In the genomic region with DNA sequence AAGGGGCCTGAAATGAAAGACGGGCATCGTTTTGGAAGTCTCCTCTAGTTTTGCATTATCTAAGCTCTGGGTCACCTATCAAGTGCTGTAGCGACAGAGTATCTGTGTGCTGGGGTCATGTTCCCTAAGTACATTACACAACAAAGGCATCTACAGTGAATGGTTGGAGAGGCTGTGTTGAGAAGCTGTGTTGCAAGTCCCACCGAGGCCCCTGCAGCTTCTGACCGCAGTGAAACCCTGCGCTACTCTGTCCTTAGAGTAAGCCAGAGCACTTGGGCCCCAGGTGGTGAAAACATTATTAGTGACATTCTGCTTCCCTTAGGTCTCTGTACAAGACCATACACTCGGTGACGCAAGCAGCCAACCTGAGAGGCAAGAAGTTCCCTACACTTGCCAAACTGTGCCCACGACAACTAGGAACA, we compare ENCODE assay signal across 7 mouse cellular contexts. TPM values are rescaled to one million over a fixed set of nuclear protein-coding genes. Genes with fewer than 3 reads are reported as not detected.
DNase-seq lines count a peak whose midpoint lies in the region; ATAC-seq and TF ChIP-seq lines count a peak whose summit lies in the region.

No protein-coding gene starts in this region.

- WGBS in lung, embryonic 16.5 days, result 27% methylated on average over 9 of the region's 9 CpGs
- 27% methylated on average over 9 of the region's 9 CpGs for WGBS in forebrain, embryonic 13.5 days
- 27% methylated on average over 9 of the region's 9 CpGs for WGBS in limb, embryonic 13.5 days
- 10% methylated on average over 9 of the region's 9 CpGs for WGBS in small intestine, adult 2 months

- TF ChIP-seq CTCF in small intestine, adult 2 months (IDR thresholded peaks at IDR 0.05; ENCODE audit: extremely low read depth, insufficient read length, insufficient replicate concordance, low read depth, low read length), result no peak

- H3K4me3 ChIP-seq in lung, embryonic 16.5 days (ENCODE audit: low read length), result peak overlapping the region; percentile 71
- peak overlapping the region; percentile 73 for H3K4me3 ChIP-seq in forebrain, embryonic 13.5 days
- peak overlapping the region; percentile 73 for H3K4me3 ChIP-seq in limb, embryonic 13.5 days
- peak overlapping the region; percentile 71 for H3K4me3 ChIP-seq in small intestine, adult 2 months (ENCODE audit: low read depth, low read length)

- peaks cover 25% of the 10 kb centered on the region for H3K27me3 ChIP-seq in lung, embryonic 16.5 days (ENCODE audit: control insufficient read depth, insufficient read depth, low read depth, low read length)
- peaks cover 39% of the 10 kb centered on the region for H3K27me3 ChIP-seq in forebrain, embryonic 13.5 days
- H3K27me3 ChIP-seq in limb, embryonic 13.5 days, result peaks cover 67% of the 10 kb centered on the region
- no peaks in the 10 kb centered on the region for H3K27me3 ChIP-seq in small intestine, adult 2 months (ENCODE audit: control insufficient read depth, insufficient read depth, low read length)

- H3K9ac ChIP-seq in lung, embryonic 16.5 days (ENCODE audit: low read length), result peak overlapping the region; percentile 69
- H3K9ac ChIP-seq in forebrain, embryonic 13.5 days, result peak overlapping the region; percentile 86
- peak overlapping the region; percentile 72; the same call in 1 of the 2 replicates for H3K9ac ChIP-seq in limb, embryonic 13.5 days

- DNase-seq in lung, postnatal 14 days, result no peak
- no peak for DNase-seq in adrenal gland, postnatal 14 days

- no peak overlapping the region for H3K27ac ChIP-seq in lung, embryonic 16.5 days (ENCODE audit: low read length)
- no peak overlapping the region for H3K27ac ChIP-seq in forebrain, embryonic 13.5 days
- H3K27ac ChIP-seq in limb, embryonic 13.5 days, result no peak overlapping the region
- peak overlapping the region; percentile 73 for H3K27ac ChIP-seq in small intestine, adult 2 months (ENCODE audit: insufficient read depth, low read depth, low read length)

- H3K4me1 ChIP-seq in lung, embryonic 16.5 days (replicated peaks; ENCODE audit: control insufficient read depth, insufficient read depth, low read length), result peaks cover 4% of the 10 kb centered on the region; the same call in 1 of the 2 replicates
- H3K4me1 ChIP-seq in forebrain, embryonic 13.5 days, result peaks cover 26% of the 10 kb centered on the region
- H3K4me1 ChIP-seq in limb, embryonic 13.5 days, result peaks cover 4% of the 10 kb centered on the region; the same call in 1 of the 2 replicates
- peaks cover 25% of the 10 kb centered on the region for H3K4me1 ChIP-seq in small intestine, adult 2 months (ENCODE audit: control insufficient read depth, insufficient read depth, insufficient read length, low read length)

- ATAC-seq in lung, embryonic 16.5 days (ENCODE audit: low read depth), result peak; percentile 21; the same call in 1 of the 2 replicates
- ATAC-seq in forebrain, embryonic 13.5 days, result peak; percentile 41; the same call in 1 of the 2 replicates
- no peak for ATAC-seq in limb, embryonic 13.5 days (ENCODE audit: low FRiP score, low read depth)
- no peak for ATAC-seq in CD4-positive, CD25-positive, alpha-beta regulatory T cell, adult 4 months

- H3K4me2 ChIP-seq in lung, embryonic 16.5 days (ENCODE audit: low read depth, low read length), result peak overlapping the region; percentile 99
- peak overlapping the region; percentile 97 for H3K4me2 ChIP-seq in forebrain, embryonic 13.5 days
- peak overlapping the region; percentile 99 for H3K4me2 ChIP-seq in limb, embryonic 13.5 days (replicated peaks)

- no peaks in the 10 kb centered on the region for H3K36me3 ChIP-seq in lung, embryonic 16.5 days (ENCODE audit: control insufficient read depth, insufficient read depth, low read length)
- H3K36me3 ChIP-seq in forebrain, embryonic 13.5 days (ENCODE audit: poor library complexity, severe bottlenecking), result no peaks in the 10 kb centered on the region
- no peaks in the 10 kb centered on the region for H3K36me3 ChIP-seq in limb, embryonic 13.5 days
- H3K36me3 ChIP-seq in small intestine, adult 2 months (ENCODE audit: control insufficient read depth, insufficient read depth, low read length), result peaks cover 5% of the 10 kb centered on the region; the same call in 1 of the 2 replicates

- TF ChIP-seq POLR2A in small intestine, adult 2 months (IDR thresholded peaks at IDR 0.05; ENCODE audit: low read depth, low read length), result no peak

- H3K9me3 ChIP-seq in lung, embryonic 16.5 days (ENCODE audit: control insufficient read depth, low read length), result no peaks in the 10 kb centered on the region
- no peaks in the 10 kb centered on the region for H3K9me3 ChIP-seq in forebrain, embryonic 13.5 days (replicated peaks)
- no peaks in the 10 kb centered on the region for H3K9me3 ChIP-seq in limb, embryonic 13.5 days

RNA-seq across cellular contexts. Expression of a gene that starts 20.5 kb away (rescaled TPM):
- polyA plus RNA-seq in lung, embryonic 16.5 days (2015; fragmentation: Nextera tagmentation; extraction: Ambion mirVana), result 0.88 and 1.7 TPM in 2 replicates
- polyA plus RNA-seq in forebrain, embryonic 13.5 days (2015; fragmentation: Nextera tagmentation; extraction: Ambion mirVana), result 16.9 and 19.5 TPM in 2 replicates
- 3.2 and 3.8 TPM in 2 replicates for polyA plus RNA-seq in limb, embryonic 13.5 days (2015; fragmentation: Nextera tagmentation; extraction: Ambion mirVana)
- polyA plus RNA-seq in small intestine, adult 2 months (2012; rRNA removed), result 2.5 and 3.7 TPM in 2 replicates
- 1 to 10 TPM in 1 of 2 experiments, under 1 TPM in 1; 0.98 to 1.9 TPM for polyA plus RNA-seq in CD4-positive, CD25-positive, alpha-beta regulatory T cell, adult 4 months (2017; shearing (Covaris generic))
- 0.82 and 2.3 TPM in 2 replicates for total RNA-seq in adrenal gland, postnatal 14 days (2021)

Comparison
In these comparisons a context has a peak if more than half of its experiments do, and no peak if none do; other contexts are left out.
1. ATAC-seq: peak in lung, embryonic 16.5 days (single experiment) and forebrain, embryonic 13.5 days (single experiment); none in limb, embryonic 13.5 days (single experiment) and CD4-positive, CD25-positive, alpha-beta regulatory T cell, adult 4 months (single experiment).
2. Peak in every context shown above with its lines, with median percentiles within 50 percentile points of each other: H3K4me2 ChIP-seq, H3K4me3 ChIP-seq and H3K9ac ChIP-seq.